Mouse (Mus musculus): ENCODE results near the gene Itga5. TPM values are rescaled to one million over a fixed set of nuclear protein-coding genes. Genes with fewer than 3 reads are reported as not detected.
A peak's percentile ranks its signal among the peaks of the same experiment; 100 is the strongest.

Gene Itga5
- polyA plus RNA-seq, 1 experiment from 2014 or later: 50.9 TPM

DNA sequence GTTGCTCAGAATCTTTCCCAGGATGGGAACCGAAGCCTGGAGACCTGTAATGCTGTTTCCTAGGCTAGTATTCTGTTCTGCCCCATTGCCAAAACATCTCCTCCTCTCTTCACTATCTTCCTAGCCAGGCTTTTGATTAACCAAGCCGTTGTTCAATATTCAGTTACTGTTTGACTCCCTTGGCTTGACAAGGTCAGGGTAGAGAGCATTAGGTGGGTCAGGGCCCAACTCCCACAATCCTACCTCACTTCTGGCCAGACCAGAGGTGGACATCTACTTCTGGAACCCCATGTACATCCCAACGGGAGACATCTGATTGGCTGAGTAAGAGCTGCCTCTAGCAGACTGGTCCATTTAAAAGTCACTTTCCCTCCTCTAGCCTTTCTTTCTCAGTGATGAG is 3.6 kb downstream of the Itga5 start:
- H3K9ac ChIP-seq: no peak overlapping the region
- no peaks in the 10 kb centered on the region for H3K9me3 ChIP-seq
- no peak overlapping the region for H3K27ac ChIP-seq
- 90% methylated on average over 3 of the region's 3 CpGs for WGBS
- H3K4me1 ChIP-seq: peaks cover 41% of the 10 kb centered on the region
- H3K27me3 ChIP-seq: no peaks in the 10 kb centered on the region
- no peaks in the 10 kb centered on the region for H3K36me3 ChIP-seq
- H3K4me3 ChIP-seq: no peak overlapping the region
- no peak for ATAC-seq (ENCODE audit: insufficient number of reproducible peaks, insufficient read depth, low FRiP score, low TSS enrichment)
- no peak overlapping the region for H3K4me2 ChIP-seq (replicated peaks)

GRCm38 (mm10) chr15:103362333-103362732 is 4.2 kb downstream of the Itga5 start:
- peaks cover 39% of the 10 kb centered on the region for H3K4me1 ChIP-seq
- no peaks in the 10 kb centered on the region for H3K9me3 ChIP-seq
- no peak overlapping the region for H3K4me2 ChIP-seq (replicated peaks)
- no peak overlapping the region for H3K4me3 ChIP-seq
- H3K36me3 ChIP-seq: 0 out of 2 replicates have a peak, but pooled peaks cover 2% of the 10 kb centered on the region
- no peak overlapping the region for H3K27ac ChIP-seq
- no peak for ATAC-seq (ENCODE audit: insufficient number of reproducible peaks, insufficient read depth, low FRiP score, low TSS enrichment)
- no peaks in the 10 kb centered on the region for H3K27me3 ChIP-seq
- H3K9ac ChIP-seq: no peak overlapping the region
- WGBS: 89% methylated on average over 6 of the region's 7 CpGs

DNA sequence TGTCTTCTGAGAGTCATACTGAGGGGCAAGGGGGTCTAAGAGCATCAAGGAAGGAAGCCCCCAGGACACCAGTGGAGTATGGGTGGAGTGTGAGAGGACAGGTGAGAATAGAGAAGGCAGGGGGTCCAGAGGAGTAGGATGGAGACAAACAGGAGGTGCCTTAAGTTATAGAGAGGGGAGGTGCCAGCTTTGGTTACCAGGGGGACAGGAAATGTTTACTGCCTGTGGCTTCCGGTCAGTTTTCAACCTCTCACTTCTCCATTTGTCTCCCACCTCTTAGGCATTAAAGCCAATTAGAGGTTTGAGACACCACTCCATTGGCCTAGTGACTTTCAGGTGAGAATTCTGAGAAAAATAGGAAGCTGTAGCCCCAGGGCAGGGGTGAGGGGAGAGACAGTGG is 5.3 kb downstream of the Itga5 start:
- H3K4me3 ChIP-seq: no peak overlapping the region
- ATAC-seq (ENCODE audit: insufficient number of reproducible peaks, insufficient read depth, low FRiP score, low TSS enrichment): no peak
- no peaks in the 10 kb centered on the region for H3K27me3 ChIP-seq
- peaks cover 10% of the 10 kb centered on the region for H3K36me3 ChIP-seq
- H3K4me2 ChIP-seq (replicated peaks): no peak overlapping the region
- peaks cover 33% of the 10 kb centered on the region for H3K4me1 ChIP-seq
- 59% methylated on average over 1 of the region's 1 CpGs for WGBS
- H3K9ac ChIP-seq: no peak overlapping the region
- H3K27ac ChIP-seq: no peak overlapping the region
- H3K9me3 ChIP-seq: no peaks in the 10 kb centered on the region

DNA sequence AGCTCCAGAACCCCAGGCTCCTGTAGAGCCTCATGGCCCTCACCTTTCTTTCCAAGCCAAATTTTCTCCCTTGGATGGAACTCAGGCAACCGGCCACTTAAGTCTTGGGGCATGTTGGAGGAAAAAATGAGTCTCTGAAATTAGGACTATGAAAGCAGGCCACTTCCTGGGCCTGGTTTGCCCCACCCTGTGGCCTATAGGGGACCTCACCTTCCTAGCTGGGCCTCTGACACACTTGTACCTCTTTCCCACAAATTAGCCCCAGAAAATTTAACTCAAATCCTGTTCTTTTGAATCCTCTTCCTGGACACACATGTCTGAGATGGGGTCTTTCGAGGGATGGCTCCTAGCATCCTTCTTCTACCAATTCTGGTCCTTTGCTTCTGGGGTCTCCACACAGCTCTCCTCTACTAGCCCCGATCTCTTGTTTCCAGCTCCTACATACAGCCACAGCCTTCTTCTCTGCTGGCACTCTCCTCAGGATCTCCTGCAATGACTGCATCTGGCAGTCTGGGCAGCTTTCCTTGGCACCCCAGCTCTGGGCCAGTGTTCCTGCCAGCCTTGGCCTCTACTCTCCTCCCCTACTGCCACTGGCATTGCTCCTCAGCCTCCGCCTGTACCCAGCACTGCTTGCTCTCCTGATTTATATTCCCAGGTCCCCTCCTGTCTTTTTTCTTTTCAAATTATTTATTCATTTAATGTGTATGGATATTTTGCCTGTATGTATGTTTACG is 6.5 kb downstream of the Itga5 start:
- WGBS: 89% methylated on average over 5 of the region's 5 CpGs
- ATAC-seq (ENCODE audit: insufficient number of reproducible peaks, insufficient read depth, low FRiP score, low TSS enrichment): no peak
- Histone ChIP-seq H3K27me3 (no peaks in the 10 kb centered on the region), H3K36me3 (peaks cover 21% of the 10 kb centered on the region), H3K27ac (no peak overlapping the region), H3K9me3 (no peaks in the 10 kb centered on the region), H3K4me1 (peaks cover 33% of the 10 kb centered on the region), H3K9ac (no peak overlapping the region), H3K4me3 (no peak overlapping the region), H3K4me2 (replicated peaks) (no peak overlapping the region)

DNA sequence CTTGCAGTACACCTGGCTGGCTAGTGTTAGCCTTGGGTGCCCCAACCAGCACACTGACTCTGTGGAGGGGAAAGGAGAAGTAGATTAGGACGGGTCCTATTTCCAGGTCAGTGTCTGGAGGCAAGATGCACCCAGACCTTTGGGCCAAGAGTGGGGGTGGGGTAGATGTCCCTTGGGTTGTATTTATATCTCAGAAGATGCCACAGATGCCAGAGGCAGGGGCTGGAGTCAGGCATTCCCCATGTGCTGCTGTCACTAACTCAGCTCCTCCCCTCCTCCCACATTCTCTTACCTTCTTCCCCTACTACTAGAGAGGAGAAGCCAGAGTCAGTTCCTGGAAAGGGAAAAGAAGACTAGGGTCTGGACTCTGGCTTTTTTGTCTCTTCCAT is 7.4 kb downstream of the Itga5 start:
- Histone ChIP-seq H3K36me3 (peaks cover 30% of the 10 kb centered on the region), H3K9me3 (no peaks in the 10 kb centered on the region)

GRCm38 (mm10) chr15:103358278-103359121 is 8.1 kb downstream of the Itga5 start:
- WGBS: 23% methylated on average over 4 of the region's 4 CpGs
- ATAC-seq (ENCODE audit: insufficient number of reproducible peaks, insufficient read depth, low FRiP score, low TSS enrichment): peak; percentile 65
- Histone ChIP-seq H3K27me3 (no peaks in the 10 kb centered on the region), H3K4me3 (no peak overlapping the region), H3K27ac (peak overlapping the region; percentile 90), H3K4me1 (peaks cover 20% of the 10 kb centered on the region), H3K9me3 (no peaks in the 10 kb centered on the region), H3K36me3 (peaks cover 36% of the 10 kb centered on the region), H3K4me2 (replicated peaks) (no peak overlapping the region), H3K9ac (peak overlapping the region; percentile 10; the same call in 1 of the 2 replicates)

More for the DNA sequence above, 7.4 kb downstream of the Itga5 start:
- WGBS: 27% methylated on average over 1 of the region's 1 CpGs
- Histone ChIP-seq H3K27ac (peak overlapping the region; percentile 90), H3K4me1 (peaks cover 24% of the 10 kb centered on the region), H3K9ac (no peak overlapping the region), H3K27me3 (no peaks in the 10 kb centered on the region), H3K4me2 (replicated peaks) (no peak overlapping the region), H3K4me3 (no peak overlapping the region)
- ATAC-seq (ENCODE audit: insufficient number of reproducible peaks, insufficient read depth, low FRiP score, low TSS enrichment): no peak

- WGBS: 84% methylated on average over 4 of the region's 4 CpGs
- Histone ChIP-seq H3K9me3 (no peaks in the 10 kb centered on the region), H3K27me3 (no peaks in the 10 kb centered on the region), H3K4me3 (no peak overlapping the region), H3K36me3 (peaks cover 39% of the 10 kb centered on the region), H3K4me2 (replicated peaks) (no peak overlapping the region), H3K4me1 (peaks cover 20% of the 10 kb centered on the region), H3K9ac (no peak overlapping the region), H3K27ac (peak overlapping the region; percentile 90)
- no peak for ATAC-seq (ENCODE audit: insufficient number of reproducible peaks, insufficient read depth, low FRiP score, low TSS enrichment)
Measured at GRCm38 (mm10) chr15:103357817-103358216, 8.7 kb downstream of the Itga5 start.

GRCm38 (mm10) chr15:103356130-103356529 is 10.4 kb downstream of the Itga5 start:
- Histone ChIP-seq H3K4me1 (peaks cover 20% of the 10 kb centered on the region), H3K9me3 (no peaks in the 10 kb centered on the region), H3K27me3 (no peaks in the 10 kb centered on the region), H3K4me2 (replicated peaks) (no peak overlapping the region), H3K9ac (no peak overlapping the region), H3K4me3 (no peak overlapping the region), H3K27ac (no peak overlapping the region), H3K36me3 (peaks cover 52% of the 10 kb centered on the region)
- ATAC-seq (ENCODE audit: insufficient number of reproducible peaks, insufficient read depth, low FRiP score, low TSS enrichment): no peak
- WGBS: 70% methylated on average over 4 of the region's 4 CpGs

DNA sequence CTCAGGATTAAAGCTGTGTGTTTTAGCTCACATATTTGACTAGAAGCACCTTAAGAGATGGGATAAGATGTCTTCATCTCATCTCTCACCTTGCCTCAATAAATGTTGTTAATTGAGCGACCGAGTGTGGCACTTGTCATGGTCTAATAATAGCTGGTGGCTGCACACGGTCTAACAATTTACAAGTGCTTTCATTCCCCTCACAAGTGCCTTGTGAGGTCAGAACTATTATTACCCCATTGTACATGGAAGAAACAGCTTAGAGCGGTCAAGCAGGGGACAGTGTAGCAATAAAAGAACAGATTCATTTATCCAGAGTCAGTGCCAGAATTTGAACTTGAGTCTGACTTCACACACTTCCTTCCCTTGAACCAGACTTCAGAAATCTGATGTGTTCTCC is 11.1 kb downstream of the Itga5 start:
- H3K4me3 ChIP-seq: no peak overlapping the region
- no peak overlapping the region for H3K9ac ChIP-seq
- no peaks in the 10 kb centered on the region for H3K9me3 ChIP-seq
- H3K4me2 ChIP-seq (replicated peaks): no peak overlapping the region
- peaks cover 59% of the 10 kb centered on the region for H3K36me3 ChIP-seq
- no peak for ATAC-seq (ENCODE audit: insufficient number of reproducible peaks, insufficient read depth, low FRiP score, low TSS enrichment)
- peaks cover 20% of the 10 kb centered on the region for H3K4me1 ChIP-seq
- H3K27me3 ChIP-seq: no peaks in the 10 kb centered on the region
- H3K27ac ChIP-seq: no peak overlapping the region
- WGBS: 91% methylated on average over 4 of the region's 4 CpGs

- Histone ChIP-seq H3K4me1 (peaks cover 20% of the 10 kb centered on the region), H3K36me3 (peaks cover 66% of the 10 kb centered on the region), H3K9ac (no peak overlapping the region), H3K4me2 (replicated peaks) (no peak overlapping the region), H3K9me3 (no peaks in the 10 kb centered on the region), H3K4me3 (no peak overlapping the region), H3K27me3 (no peaks in the 10 kb centered on the region), H3K27ac (no peak overlapping the region)
- ATAC-seq (ENCODE audit: insufficient number of reproducible peaks, insufficient read depth, low FRiP score, low TSS enrichment): no peak
- WGBS: 88% methylated on average over 2 of the region's 2 CpGs
Measured at GRCm38 (mm10) chr15:103354690-103355089, 11.9 kb downstream of the Itga5 start.

DNA sequence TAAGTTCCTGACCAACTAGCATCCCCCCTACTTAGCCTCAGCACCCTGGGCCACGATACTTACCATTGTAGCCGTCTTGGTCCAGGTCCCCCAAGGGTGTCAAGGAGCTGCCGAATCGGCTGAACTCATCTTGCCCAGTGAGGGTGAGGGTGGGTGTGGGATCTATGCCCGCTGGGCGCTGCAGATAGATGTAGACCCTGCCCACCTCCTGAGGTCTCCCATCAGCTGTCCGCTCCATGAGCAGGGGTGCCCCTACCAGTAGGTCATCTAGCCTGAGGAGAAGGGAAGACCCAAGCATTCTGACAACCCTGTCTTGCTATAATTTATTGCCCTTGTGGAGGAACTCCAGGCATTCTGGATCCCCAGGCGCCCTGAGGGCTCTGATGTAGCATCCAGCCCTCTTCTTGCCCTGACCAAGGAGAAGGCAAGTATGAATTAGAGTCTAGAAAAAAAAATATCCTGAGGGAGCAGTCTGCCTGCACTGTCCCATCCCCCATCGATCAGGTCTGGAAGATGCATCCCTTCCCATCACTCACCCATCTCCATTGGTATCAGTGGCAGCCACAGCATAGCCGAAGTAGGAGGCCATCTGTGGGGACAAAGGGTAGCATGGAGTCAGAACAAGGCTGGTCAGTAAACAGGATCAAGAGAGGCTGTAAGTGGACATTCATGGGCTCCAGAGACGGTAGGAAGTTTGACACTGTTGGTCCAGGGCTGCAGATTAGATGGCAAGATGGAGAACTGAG is 12.9 kb downstream of the Itga5 start:
- H3K9ac ChIP-seq: no peak overlapping the region
- WGBS: 94% methylated on average over 11 of the region's 11 CpGs
- H3K4me3 ChIP-seq: no peak overlapping the region
- no peaks in the 10 kb centered on the region for H3K27me3 ChIP-seq
- peaks cover 76% of the 10 kb centered on the region for H3K36me3 ChIP-seq
- peaks cover 10% of the 10 kb centered on the region for H3K4me1 ChIP-seq
- no peak for ATAC-seq (ENCODE audit: insufficient number of reproducible peaks, insufficient read depth, low FRiP score, low TSS enrichment)
- no peaks in the 10 kb centered on the region for H3K9me3 ChIP-seq
- no peak overlapping the region for H3K27ac ChIP-seq
- H3K4me2 ChIP-seq (replicated peaks): no peak overlapping the region
